Mouse (Mus musculus): ENCODE data around the gene Pbrm1. TPM values are rescaled to one million over a fixed set of nuclear protein-coding genes. Genes with fewer than 3 reads are reported as not detected.
A peak's percentile ranks its signal among the peaks of the same experiment; 100 is the strongest.

Pbrm1 gene
- polyA plus RNA-seq, 1 experiment: 15.5 TPM

DNA sequence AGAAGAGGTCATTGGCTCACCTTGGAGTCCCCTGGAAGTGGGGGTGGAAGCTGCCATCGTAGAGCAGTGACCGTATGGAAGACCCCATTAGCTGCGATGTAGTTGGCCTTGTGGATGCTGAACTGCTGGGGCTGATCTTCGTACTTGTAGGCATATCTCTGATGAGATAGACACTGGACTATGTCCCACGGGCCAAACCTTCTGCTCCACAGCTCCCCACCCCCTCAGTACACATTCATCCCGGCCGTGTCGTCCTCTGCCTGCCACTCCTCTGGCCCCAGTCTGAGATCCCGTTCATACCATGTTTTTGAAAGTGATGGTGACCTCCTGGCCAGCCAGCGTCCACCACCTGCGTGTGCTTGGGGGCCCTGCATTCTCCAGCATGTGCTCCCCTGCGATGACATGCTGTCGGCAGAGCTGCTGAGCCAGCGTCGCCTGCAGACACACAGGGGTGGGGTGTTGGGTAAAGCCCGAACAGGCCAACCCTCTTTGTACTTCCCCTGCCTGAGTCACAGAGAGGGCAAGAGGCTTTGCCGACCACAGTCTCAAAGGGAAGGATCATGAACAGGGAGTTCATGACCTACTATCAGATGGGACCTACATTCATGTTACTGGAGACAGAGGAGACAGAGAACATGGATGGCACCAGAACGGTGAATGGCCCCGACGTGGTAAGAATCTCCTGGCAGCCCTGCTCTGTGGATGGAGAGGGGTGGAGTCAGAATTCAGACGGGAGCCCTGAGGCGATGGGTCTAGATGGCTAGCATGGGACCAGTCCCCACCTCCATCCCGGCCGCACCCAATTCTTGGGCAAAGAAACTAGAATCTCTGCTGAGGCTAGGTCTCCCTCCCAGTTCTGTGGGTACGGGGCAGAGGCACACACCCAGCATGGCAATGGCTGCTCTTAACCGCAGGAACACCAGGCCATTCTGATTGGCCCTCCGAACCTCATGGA, 141.5 kb downstream of the Pbrm1 start:
- TF ChIP-seq CTCF (IDR thresholded peaks at IDR 0.05; ENCODE audit: extremely low read depth, insufficient read depth, low read length) (no peak), POLR2A (IDR thresholded peaks at IDR 0.05; ENCODE audit: extremely low read depth, insufficient read depth, low read length) (no peak)
- Histone ChIP-seq H3K27ac (ENCODE audit: insufficient read depth, low read length) (no peak overlapping the region), H3K4me3 (ENCODE audit: insufficient read depth, low read length) (no peak overlapping the region), H3K4me1 (ENCODE audit: control insufficient read depth, insufficient read depth, low read length) (no peaks in the 10 kb centered on the region)

DNA sequence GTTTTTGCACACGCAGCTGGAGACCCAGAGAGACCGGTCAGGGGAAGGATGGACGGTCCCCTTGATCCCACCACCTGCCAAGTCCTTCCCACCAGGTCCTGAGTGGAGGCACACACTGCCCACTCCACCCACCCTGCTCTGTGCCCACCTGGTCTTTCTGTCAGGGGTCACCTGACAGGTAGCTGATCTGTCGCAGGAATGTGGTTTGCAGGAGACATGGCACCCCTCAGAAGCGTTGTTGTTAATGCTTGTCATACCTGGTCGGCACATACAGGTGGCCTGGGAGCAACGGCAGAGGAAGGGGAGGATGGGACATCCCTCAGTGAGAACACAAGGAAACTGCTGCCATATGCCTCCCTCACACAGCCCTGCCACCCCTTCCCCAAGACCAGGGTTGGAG, 142.3 kb downstream of the Pbrm1 start:
- H3K27ac ChIP-seq (ENCODE audit: insufficient read depth, low read length): no peak overlapping the region
- H3K4me3 ChIP-seq (ENCODE audit: insufficient read depth, low read length): no peak overlapping the region
- TF ChIP-seq CTCF (IDR thresholded peaks at IDR 0.05; ENCODE audit: extremely low read depth, insufficient read depth, low read length) (no peak), POLR2A (IDR thresholded peaks at IDR 0.05; ENCODE audit: extremely low read depth, insufficient read depth, low read length) (no peak)
- H3K4me1 ChIP-seq (ENCODE audit: control insufficient read depth, insufficient read depth, low read length): no peaks in the 10 kb centered on the region

DNA sequence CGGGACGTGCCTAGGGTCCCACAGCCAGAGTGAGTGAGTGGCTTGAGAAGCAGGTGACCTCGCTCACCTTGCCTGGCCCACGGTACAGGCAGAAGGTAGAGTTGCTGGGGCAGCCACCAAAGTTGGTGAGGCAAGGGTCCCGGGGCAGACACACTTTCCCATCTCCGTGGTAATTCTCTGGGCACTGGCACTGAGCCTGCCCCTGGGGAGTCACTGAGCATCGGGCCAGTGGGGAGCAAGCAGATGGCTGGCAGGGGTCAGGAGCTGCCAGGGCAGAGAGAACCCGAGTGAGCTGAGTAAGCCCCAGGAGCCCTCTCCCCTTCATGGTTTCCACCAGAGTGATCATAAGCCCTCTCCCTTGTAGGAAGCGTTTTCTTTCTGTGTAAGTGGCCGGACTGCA, 142.7 kb downstream of the Pbrm1 start:
- H3K4me1 ChIP-seq (ENCODE audit: control insufficient read depth, insufficient read depth, low read length): no peaks in the 10 kb centered on the region
- no peak for TF ChIP-seq POLR2A (IDR thresholded peaks at IDR 0.05; ENCODE audit: extremely low read depth, insufficient read depth, low read length)
- TF ChIP-seq CTCF (IDR thresholded peaks at IDR 0.05; ENCODE audit: extremely low read depth, insufficient read depth, low read length): no peak
- no peak overlapping the region for H3K4me3 ChIP-seq (ENCODE audit: insufficient read depth, low read length)
- H3K27ac ChIP-seq (ENCODE audit: insufficient read depth, low read length): no peak overlapping the region

DNA sequence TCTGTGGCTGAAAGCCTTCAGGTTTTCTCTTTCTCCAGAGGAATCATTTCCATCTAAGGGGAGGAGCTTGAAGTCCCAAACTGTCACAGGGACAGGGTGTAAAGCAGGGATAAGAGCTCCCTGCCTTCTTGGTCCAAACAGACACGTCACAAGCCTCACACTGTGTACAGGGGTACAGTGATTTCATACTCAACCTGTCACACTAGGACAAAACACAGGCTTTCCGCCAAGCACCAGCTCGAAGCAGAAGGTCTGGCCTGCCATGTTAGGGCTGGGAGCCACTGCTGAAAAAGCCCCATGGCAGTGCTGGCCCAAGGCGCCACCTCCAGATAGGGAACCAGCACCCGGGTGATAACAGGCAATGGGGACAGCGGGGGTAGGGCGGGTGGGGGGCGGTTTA, 145.1 kb downstream of the Pbrm1 start:
- no peak for TF ChIP-seq POLR2A (IDR thresholded peaks at IDR 0.05; ENCODE audit: extremely low read depth, insufficient read depth, low read length)
- TF ChIP-seq CTCF (IDR thresholded peaks at IDR 0.05; ENCODE audit: extremely low read depth, insufficient read depth, low read length): no peak
- H3K27ac ChIP-seq (ENCODE audit: insufficient read depth, low read length): no peak overlapping the region
- 0 out of 2 replicates have a peak, but pooled peaks cover 3% of the 10 kb centered on the region for H3K4me1 ChIP-seq (ENCODE audit: control insufficient read depth, insufficient read depth, low read length)
- H3K4me3 ChIP-seq (ENCODE audit: insufficient read depth, low read length): no peak overlapping the region

DNA sequence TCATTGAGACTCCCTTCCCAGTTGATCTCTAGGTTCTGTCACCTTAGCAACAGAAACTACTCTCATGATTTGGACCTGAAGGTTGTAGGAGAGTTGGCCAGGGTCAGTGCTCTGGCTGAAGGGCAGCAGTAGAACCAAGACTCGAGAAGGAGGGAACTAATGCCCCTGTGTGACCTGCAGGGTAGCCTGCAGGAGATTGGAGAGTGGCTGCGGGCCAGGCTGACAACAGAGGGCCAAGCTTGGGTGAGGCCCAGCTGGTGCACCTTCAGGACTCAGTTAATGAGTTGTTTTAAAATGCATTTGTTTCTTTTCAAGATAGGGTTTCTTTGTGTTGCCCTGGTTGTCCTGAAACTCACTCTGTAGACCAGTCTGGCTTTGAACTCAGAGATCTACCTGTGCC, 146.1 kb downstream of the Pbrm1 start:
- H3K4me3 ChIP-seq (ENCODE audit: insufficient read depth, low read length): no peak overlapping the region
- TF ChIP-seq CTCF (IDR thresholded peaks at IDR 0.05; ENCODE audit: extremely low read depth, insufficient read depth, low read length) (no peak), POLR2A (IDR thresholded peaks at IDR 0.05; ENCODE audit: extremely low read depth, insufficient read depth, low read length) (no peak)
- H3K27ac ChIP-seq (ENCODE audit: insufficient read depth, low read length): no peak overlapping the region
- H3K4me1 ChIP-seq (ENCODE audit: control insufficient read depth, insufficient read depth, low read length): 0 out of 2 replicates have a peak, but pooled peaks cover 3% of the 10 kb centered on the region

DNA sequence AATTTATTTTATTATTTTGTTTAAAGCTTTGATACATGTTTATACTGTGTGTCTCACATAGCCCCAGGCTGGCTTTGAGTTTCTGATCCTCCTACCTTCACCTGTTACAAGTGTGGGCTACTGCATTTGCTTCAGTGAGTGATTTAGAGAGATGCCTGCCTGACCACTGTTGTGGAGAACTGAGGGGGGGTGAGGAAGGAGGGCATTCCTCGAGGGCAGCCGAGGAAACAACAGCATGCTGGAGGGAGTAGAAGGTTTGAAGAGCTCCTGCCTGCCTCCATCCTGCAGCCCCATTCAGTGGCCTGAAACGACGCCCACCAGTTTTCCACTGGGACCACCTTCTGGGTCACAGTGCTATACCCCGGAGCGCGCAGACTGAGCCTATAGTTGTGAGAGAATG, 146.5 kb downstream of the Pbrm1 start:
- TF ChIP-seq CTCF (IDR thresholded peaks at IDR 0.05; ENCODE audit: extremely low read depth, insufficient read depth, low read length) (no peak), POLR2A (IDR thresholded peaks at IDR 0.05; ENCODE audit: extremely low read depth, insufficient read depth, low read length) (no peak)
- Histone ChIP-seq H3K4me3 (ENCODE audit: insufficient read depth, low read length) (no peak overlapping the region), H3K27ac (ENCODE audit: insufficient read depth, low read length) (no peak overlapping the region), H3K4me1 (ENCODE audit: control insufficient read depth, insufficient read depth, low read length) (0 out of 2 replicates have a peak, but pooled peaks cover 3% of the 10 kb centered on the region)

DNA sequence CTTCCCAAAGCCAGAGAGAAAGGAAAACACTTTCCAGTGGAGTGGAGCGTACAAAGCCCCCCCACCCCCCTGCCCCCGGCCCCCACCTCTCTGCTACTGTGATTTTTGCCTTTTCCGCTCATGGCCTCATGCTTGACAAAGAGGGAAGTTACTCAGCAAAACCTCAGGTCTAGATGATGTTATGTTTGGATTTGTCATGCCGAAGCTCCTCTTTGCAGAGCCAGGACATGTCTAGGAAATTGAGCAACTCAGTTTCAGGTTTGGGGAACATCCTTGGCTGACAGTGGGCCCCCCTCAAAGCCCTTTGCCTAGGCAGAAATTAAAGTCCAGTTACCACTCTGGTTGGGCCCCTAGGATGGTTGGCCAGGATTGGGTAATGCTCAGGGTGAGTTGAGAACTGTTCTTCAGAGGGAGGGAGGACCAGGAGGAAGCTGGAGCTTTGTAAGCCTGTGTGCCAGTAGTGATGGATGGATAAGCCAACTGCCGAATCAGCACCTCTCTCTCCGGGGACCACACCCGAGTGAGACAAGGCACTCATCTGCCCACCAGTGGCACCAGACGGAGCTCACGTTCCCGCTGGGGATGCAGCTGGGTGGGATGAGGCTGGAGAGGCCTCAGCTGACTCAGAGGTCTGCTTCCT, 147.2 kb downstream of the Pbrm1 start:
- Histone ChIP-seq H3K27ac (ENCODE audit: insufficient read depth, low read length) (no peak overlapping the region), H3K4me3 (ENCODE audit: insufficient read depth, low read length) (no peak overlapping the region), H3K4me1 (ENCODE audit: control insufficient read depth, insufficient read depth, low read length) (0 out of 2 replicates have a peak, but pooled peaks cover 3% of the 10 kb centered on the region)
- no peak for TF ChIP-seq CTCF (IDR thresholded peaks at IDR 0.05; ENCODE audit: extremely low read depth, insufficient read depth, low read length)
- no peak for TF ChIP-seq POLR2A (IDR thresholded peaks at IDR 0.05; ENCODE audit: extremely low read depth, insufficient read depth, low read length)

DNA sequence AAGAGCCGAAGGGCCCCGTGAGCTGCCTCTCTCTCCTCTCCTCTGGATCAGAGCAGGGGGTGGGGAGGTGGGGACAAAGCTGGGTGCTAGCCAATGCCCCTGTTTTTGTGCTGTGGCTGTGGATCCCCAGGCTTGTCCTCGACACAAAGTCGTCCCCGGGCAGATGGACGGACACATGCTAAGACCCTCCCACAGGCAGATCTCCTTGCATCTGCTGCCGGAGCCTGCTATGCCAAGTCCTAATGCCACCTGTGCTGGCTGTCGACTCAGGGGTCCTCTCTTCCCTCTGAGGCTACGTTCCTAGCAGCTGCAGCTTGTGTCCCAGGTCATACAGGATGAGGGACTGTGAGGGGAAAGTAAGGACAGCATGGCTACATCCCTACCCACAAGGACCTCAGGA, 147.9 kb downstream of the Pbrm1 start:
- no peak for TF ChIP-seq POLR2A (IDR thresholded peaks at IDR 0.05; ENCODE audit: extremely low read depth, insufficient read depth, low read length)
- TF ChIP-seq CTCF (IDR thresholded peaks at IDR 0.05; ENCODE audit: extremely low read depth, insufficient read depth, low read length): no peak
- no peak overlapping the region for H3K4me3 ChIP-seq (ENCODE audit: insufficient read depth, low read length)
- H3K27ac ChIP-seq (ENCODE audit: insufficient read depth, low read length): no peak overlapping the region
- H3K4me1 ChIP-seq (ENCODE audit: control insufficient read depth, insufficient read depth, low read length): 0 out of 2 replicates have a peak, but pooled peaks cover 3% of the 10 kb centered on the region

DNA sequence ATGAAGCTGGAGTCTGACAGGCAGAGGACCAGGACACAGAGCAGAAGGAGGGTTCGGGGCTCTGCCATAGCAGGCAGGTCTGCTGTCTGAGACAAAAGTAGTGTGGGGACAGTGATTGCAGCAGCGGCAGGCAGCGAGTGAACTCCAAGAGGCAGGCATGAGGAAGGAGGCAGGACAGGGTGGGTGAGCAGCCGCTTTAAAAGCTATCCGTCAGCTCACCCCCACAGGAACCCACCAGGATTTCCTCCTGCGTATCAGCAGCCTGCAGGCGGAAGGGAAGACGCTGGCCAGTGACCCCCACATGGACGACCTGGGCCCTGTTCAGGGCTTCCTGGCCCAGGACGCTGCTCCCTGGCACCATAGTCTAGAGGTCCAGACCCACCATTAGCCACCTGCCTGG, 149.5 kb downstream of the Pbrm1 start, which contains the start of gene Stab1:
Gene Stab1 (minus strand): TSS at position 217 of the 400 bp plus-strand sequence.
- H3K27ac ChIP-seq (ENCODE audit: insufficient read depth, low read length): peak within 1 kb of the TSS; percentile 51; the same call in 1 of the 2 replicates

More for the DNA sequence above, 149.5 kb downstream of the Pbrm1 start, which contains the start of gene Stab1:
- TF ChIP-seq POLR2A (IDR thresholded peaks at IDR 0.05; ENCODE audit: extremely low read depth, insufficient read depth, low read length) (0 out of 2 replicates have a peak, but pooled peaks have one; percentile 12), CTCF (IDR thresholded peaks at IDR 0.05; ENCODE audit: extremely low read depth, insufficient read depth, low read length) (no peak)
- H3K4me3 ChIP-seq (ENCODE audit: insufficient read depth, low read length): peak within 1 kb of the TSS; percentile 14; the same call in 1 of the 2 replicates
- 0 out of 2 replicates have a peak, but pooled peaks cover 3% of the 10 kb centered on the region for H3K4me1 ChIP-seq (ENCODE audit: control insufficient read depth, insufficient read depth, low read length)
